Mouse (Mus musculus): ENCODE results near the gene Anapc16. TPM values are rescaled to one million over a fixed set of nuclear protein-coding genes. Genes with fewer than 3 reads are reported as not detected.

The Anapc16 gene
- polyA plus RNA-seq, 1 experiment = 32.9 TPM

DNA sequence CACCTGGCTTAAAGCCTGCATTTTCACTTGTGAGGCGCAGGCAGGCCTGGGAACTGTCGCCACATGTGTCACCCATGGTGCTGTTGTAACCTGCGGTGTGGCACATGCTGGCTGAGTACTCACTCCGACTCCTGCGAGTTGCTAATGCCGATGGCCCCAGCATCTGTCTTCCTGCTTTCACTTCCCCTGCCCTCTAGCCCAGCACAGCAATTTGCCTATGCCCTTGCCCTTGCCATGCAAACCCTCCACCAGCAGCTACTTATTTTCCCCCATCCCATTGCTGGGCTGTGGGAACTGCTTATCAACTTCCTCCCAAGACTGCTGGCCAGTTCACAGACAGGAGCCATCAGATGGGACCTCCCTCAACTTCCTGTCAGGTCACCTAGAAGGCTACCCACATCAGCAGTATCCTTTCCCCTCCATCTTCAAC, 22.1 kb downstream of the Anapc16 start:
- no peak overlapping the region for H3K4me3 ChIP-seq (replicated peaks; ENCODE audit: control insufficient read depth, low read depth, low read length)
- H3K4me1 ChIP-seq (ENCODE audit: control insufficient read depth, insufficient read depth, low read length) = peaks cover 10% of the 10 kb centered on the region
- TF ChIP-seq POLR2A (IDR thresholded peaks at IDR 0.05; ENCODE audit: borderline replicate concordance, control insufficient read depth, low read depth, low read length) (peak; percentile 45; the same call in 1 of the 2 replicates), CTCF (IDR thresholded peaks at IDR 0.05; ENCODE audit: control insufficient read depth, insufficient read depth, low read length) (peak; percentile 14; the same call in 1 of the 2 replicates)
- H3K27ac ChIP-seq (ENCODE audit: control insufficient read depth, insufficient read depth, low read depth, low read length, poor library complexity) = peak overlapping the region; percentile 88
- WGBS = 4% methylated on average over 6 of the region's 6 CpGs

DNA sequence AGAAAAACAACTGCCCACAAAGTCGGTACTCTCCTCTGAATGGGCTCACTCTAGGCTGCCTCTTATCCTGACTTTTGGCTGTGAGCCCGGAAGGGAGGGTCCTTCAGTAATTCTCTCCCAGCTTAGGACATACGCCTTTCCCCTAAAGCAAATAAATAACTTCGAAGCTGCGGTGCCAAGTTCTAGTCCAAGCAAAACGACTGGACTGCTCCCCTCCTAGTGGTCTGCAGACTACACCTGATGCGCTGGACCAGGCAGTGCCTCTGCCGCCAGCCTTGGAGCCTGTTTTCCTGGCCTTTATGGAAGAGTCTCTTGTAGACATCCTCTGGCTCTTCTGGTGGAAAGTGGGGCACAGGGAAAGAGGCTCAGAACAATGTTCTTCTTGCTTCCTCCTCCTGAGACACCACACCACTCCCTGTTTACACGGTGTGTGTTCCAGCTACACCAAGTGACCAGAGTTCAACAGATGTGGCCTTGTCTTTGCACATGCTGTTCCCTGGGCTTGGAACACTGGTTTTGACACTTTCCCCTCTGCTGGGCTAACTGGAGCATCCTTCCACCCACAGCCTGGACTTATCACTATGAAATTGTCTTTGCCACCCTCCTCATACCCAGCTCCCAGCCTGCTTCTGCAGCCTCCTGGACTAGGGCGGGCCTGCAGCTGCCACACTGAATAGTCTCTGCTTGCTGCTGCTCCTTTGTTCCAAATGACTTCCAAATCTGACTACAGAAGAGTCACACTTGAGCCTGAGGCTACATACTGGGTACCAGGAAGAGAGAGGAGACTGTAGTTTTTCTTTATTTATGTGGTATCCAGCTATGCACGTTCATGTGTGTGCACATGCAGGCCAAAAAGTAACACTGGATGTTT, 23.8 kb downstream of the Anapc16 start:
- WGBS = 50% methylated on average over 11 of the region's 11 CpGs
- H3K27ac ChIP-seq (ENCODE audit: control insufficient read depth, insufficient read depth, low read depth, low read length, poor library complexity) = peak overlapping the region; percentile 67; the same call in 1 of the 2 replicates
- no peak for TF ChIP-seq CTCF (IDR thresholded peaks at IDR 0.05; ENCODE audit: control insufficient read depth, insufficient read depth, low read length)
- TF ChIP-seq POLR2A (IDR thresholded peaks at IDR 0.05; ENCODE audit: borderline replicate concordance, control insufficient read depth, low read depth, low read length) = no peak
- H3K4me3 ChIP-seq (replicated peaks; ENCODE audit: control insufficient read depth, low read depth, low read length) = no peak overlapping the region
- H3K4me1 ChIP-seq (ENCODE audit: control insufficient read depth, insufficient read depth, low read length) = peaks cover 12% of the 10 kb centered on the region

DNA sequence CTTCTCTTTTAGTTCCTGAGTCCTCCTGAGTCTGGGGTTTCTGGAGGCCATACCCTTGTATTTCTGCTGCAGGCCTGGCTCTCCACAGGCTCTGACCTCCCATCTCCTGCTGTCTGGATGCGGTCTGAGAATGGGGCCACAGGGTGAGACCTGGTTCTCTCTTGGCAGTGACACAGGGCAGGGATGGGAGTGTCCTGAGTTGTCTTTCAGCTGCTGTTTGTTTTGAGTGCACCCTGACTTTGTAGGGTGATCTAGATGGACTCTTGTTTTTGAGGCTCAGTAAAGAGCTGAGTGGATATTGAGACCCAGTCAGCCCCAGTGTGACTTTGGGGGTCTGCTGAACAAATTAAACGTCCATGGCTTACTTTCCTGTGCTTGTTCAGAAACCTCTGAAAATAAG, 24.5 kb downstream of the Anapc16 start:
- Histone ChIP-seq H3K4me1 (ENCODE audit: control insufficient read depth, insufficient read depth, low read length) (peaks cover 13% of the 10 kb centered on the region), H3K27ac (ENCODE audit: control insufficient read depth, insufficient read depth, low read depth, low read length, poor library complexity) (peak overlapping the region; percentile 67), H3K4me3 (replicated peaks; ENCODE audit: control insufficient read depth, low read depth, low read length) (no peak overlapping the region)
- TF ChIP-seq CTCF (IDR thresholded peaks at IDR 0.05; ENCODE audit: control insufficient read depth, insufficient read depth, low read length) (no peak), POLR2A (IDR thresholded peaks at IDR 0.05; ENCODE audit: borderline replicate concordance, control insufficient read depth, low read depth, low read length) (no peak)
- WGBS = 56% methylated on average over 2 of the region's 2 CpGs

DNA sequence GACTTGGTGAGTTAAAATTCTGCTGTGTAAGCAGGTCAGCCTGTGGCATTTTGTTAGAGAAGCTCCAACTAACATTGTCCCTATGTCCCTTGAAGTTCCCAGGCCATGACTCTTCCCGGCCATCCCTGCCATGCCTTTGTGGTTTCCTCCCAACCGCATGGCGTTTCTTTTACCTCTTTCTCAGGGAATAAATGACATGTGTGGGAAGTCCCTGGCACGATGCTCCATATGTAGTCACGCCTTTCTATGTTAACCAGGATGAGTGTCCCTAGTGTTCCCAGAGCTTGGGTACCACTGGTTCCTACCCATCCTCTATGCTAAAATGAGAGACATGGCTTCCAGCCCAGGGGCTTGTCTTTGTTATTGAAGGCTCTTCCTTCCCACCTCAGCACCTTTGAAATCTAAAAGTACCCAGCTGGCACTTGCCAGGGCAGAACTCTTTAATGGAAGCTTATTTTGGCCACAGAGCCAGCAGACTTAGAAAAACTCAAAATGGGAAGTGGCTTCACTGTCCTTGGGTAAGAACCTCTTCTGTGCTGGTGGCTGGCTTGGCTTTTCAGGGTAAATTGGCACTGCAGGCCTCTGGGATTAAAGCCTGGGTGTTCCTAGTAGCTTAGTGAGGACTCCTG, 25.1 kb downstream of the Anapc16 start:
- Histone ChIP-seq H3K4me1 (ENCODE audit: control insufficient read depth, insufficient read depth, low read length) (peaks cover 15% of the 10 kb centered on the region), H3K27ac (ENCODE audit: control insufficient read depth, insufficient read depth, low read depth, low read length, poor library complexity) (no peak overlapping the region), H3K4me3 (replicated peaks; ENCODE audit: control insufficient read depth, low read depth, low read length) (no peak overlapping the region)
- WGBS = 71% methylated on average over 5 of the region's 5 CpGs
- no peak for TF ChIP-seq CTCF (IDR thresholded peaks at IDR 0.05; ENCODE audit: control insufficient read depth, insufficient read depth, low read length)
- no peak for TF ChIP-seq POLR2A (IDR thresholded peaks at IDR 0.05; ENCODE audit: borderline replicate concordance, control insufficient read depth, low read depth, low read length)

DNA sequence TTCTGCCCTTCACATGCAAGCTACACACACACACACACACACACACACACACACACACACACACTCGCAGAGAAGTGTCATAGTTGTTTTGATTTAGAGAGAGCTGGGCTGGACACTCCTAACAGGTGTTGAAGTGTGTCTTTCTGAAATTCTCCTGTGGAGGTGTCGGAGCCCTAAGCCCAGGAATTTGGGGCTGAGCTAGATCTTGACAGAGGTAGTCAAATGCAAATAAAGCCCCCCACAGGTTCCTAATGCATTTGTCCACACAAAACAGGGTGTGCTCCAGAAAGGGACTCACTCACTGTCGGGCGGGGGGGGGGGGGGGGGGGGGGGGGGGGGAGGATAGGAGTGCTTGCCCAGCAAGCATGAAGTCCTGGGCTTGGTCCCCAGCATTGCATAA, 25.8 kb downstream of the Anapc16 start:
- no peak for TF ChIP-seq CTCF (IDR thresholded peaks at IDR 0.05; ENCODE audit: control insufficient read depth, insufficient read depth, low read length)
- no peak for TF ChIP-seq POLR2A (IDR thresholded peaks at IDR 0.05; ENCODE audit: borderline replicate concordance, control insufficient read depth, low read depth, low read length)
- Histone ChIP-seq H3K27ac (ENCODE audit: control insufficient read depth, insufficient read depth, low read depth, low read length, poor library complexity) (no peak overlapping the region), H3K4me1 (ENCODE audit: control insufficient read depth, insufficient read depth, low read length) (peaks cover 16% of the 10 kb centered on the region), H3K4me3 (replicated peaks; ENCODE audit: control insufficient read depth, low read depth, low read length) (no peak overlapping the region)
- 70% methylated on average over 2 of the region's 4 CpGs for WGBS

DNA sequence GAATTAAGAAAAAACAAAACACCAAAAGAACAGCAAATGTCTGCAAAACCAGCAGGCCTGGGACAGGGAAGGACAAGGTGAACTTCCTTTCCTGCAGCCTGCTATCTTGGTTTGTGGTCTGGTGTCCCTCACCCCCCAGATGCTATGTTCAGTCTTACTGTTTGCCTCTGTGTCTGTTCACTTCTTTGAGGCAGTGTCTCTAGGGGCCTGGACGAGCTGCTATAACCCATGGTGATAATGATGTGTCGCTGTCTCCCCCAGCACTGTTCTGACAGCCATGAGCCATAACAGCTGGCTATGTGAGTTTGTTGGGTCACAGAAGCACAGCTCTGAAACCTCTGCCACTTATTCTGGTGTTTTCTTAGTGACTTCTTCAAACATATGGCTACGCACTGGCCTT, 28.1 kb downstream of the Anapc16 start:
- TF ChIP-seq CTCF (IDR thresholded peaks at IDR 0.05; ENCODE audit: control insufficient read depth, insufficient read depth, low read length) = no peak
- no peak for TF ChIP-seq POLR2A (IDR thresholded peaks at IDR 0.05; ENCODE audit: borderline replicate concordance, control insufficient read depth, low read depth, low read length)
- Histone ChIP-seq H3K4me1 (ENCODE audit: control insufficient read depth, insufficient read depth, low read length) (peaks cover 14% of the 10 kb centered on the region), H3K4me3 (replicated peaks; ENCODE audit: control insufficient read depth, low read depth, low read length) (no peak overlapping the region), H3K27ac (ENCODE audit: control insufficient read depth, insufficient read depth, low read depth, low read length, poor library complexity) (peak overlapping the region; percentile 71)
- WGBS = 39% methylated on average over 3 of the region's 3 CpGs

DNA sequence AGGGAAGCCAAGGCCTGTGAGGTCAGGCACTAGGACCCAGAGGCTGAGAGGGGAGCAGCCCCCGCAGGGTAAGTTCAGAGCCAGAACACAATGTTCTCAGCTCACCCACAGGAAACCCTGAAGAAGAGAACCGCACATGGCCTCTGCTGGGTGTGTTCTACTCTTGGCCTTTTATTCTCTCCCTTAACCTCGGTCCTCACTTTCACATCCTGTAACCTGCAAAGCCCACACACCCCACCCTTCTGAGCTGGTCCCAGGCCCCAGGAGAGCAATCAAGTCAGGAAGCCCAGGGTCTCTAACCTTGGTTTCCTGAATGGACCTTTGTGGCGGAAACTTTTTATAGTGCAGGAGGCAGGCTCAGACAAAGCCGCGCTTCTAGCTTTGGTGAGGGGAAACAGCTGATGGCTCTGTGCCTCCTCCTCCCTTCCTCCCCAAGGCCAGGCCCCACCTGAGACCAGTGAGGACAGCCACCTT, 28.7 kb downstream of the Anapc16 start:
- WGBS = 11% methylated on average over 6 of the region's 6 CpGs
- Histone ChIP-seq H3K4me3 (replicated peaks; ENCODE audit: control insufficient read depth, low read depth, low read length) (no peak overlapping the region), H3K4me1 (ENCODE audit: control insufficient read depth, insufficient read depth, low read length) (peaks cover 16% of the 10 kb centered on the region), H3K27ac (ENCODE audit: control insufficient read depth, insufficient read depth, low read depth, low read length, poor library complexity) (peak overlapping the region; percentile 71)
- TF ChIP-seq CTCF (IDR thresholded peaks at IDR 0.05; ENCODE audit: control insufficient read depth, insufficient read depth, low read length) = no peak
- TF ChIP-seq POLR2A (IDR thresholded peaks at IDR 0.05; ENCODE audit: borderline replicate concordance, control insufficient read depth, low read depth, low read length) = no peak

DNA sequence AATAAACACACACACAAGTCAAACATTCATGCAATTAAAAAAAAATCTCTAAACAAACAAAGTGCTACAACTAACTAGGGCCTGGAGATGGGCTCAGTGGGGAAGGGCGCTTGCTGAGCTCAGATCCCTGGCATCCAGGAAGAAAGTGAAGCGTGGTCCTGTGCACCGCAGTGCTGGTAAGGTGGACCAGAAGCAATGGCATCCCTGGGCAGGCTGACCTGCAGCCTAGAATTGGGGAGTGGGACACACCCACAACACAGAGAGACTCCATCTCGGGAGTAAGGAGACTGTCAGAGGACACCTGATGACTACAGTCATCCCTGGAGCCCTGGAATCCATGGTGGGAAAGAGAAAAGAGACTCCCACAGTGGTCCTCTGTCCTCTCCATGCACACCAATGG, 29.5 kb downstream of the Anapc16 start:
- H3K27ac ChIP-seq (ENCODE audit: control insufficient read depth, insufficient read depth, low read depth, low read length, poor library complexity) = peak overlapping the region; percentile 76
- WGBS = 87% methylated on average over 4 of the region's 4 CpGs
- H3K4me1 ChIP-seq (ENCODE audit: control insufficient read depth, insufficient read depth, low read length) = peaks cover 14% of the 10 kb centered on the region
- no peak overlapping the region for H3K4me3 ChIP-seq (replicated peaks; ENCODE audit: control insufficient read depth, low read depth, low read length)
- TF ChIP-seq CTCF (IDR thresholded peaks at IDR 0.05; ENCODE audit: control insufficient read depth, insufficient read depth, low read length) (no peak), POLR2A (IDR thresholded peaks at IDR 0.05; ENCODE audit: borderline replicate concordance, control insufficient read depth, low read depth, low read length) (no peak)

All from bone marrow, adult 2 months (tissue).